Mouse (Mus musculus) retina, postnatal 1 day (tissue): ENCODE measurements around the gene Jag1.

ENCODE experiments used
- DNase-seq: peaks from one replicate; pipeline ENCODE4 v3.0.0-alpha.2; 2012

The Jag1 gene

DNA sequence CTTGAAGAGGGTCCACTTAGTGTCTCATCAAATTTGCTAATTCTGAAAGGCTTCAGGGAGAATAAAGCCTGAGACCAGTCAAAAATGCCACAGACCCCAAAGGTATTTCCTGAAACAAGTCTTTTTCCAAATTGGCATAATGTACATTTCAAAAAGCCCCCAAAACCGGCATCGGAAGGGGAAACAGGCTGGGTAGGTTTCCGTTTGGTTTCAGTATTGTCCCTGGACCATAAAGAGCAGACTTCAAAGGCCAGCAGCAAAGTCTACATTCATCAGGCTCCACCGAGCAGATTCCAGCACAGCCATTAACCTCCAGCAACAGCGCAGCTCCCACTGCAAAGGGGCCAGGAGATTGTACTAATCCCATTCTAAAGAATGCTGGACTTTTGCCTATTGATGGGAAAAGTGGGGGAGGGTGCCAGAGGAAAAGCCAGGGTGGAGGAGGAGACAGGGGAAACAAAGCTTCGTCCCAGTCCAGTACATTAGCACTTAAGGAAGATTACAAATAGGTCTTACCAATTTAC is 17.2 kb downstream of the Jag1 start:
- no peak for DNase-seq

DNA sequence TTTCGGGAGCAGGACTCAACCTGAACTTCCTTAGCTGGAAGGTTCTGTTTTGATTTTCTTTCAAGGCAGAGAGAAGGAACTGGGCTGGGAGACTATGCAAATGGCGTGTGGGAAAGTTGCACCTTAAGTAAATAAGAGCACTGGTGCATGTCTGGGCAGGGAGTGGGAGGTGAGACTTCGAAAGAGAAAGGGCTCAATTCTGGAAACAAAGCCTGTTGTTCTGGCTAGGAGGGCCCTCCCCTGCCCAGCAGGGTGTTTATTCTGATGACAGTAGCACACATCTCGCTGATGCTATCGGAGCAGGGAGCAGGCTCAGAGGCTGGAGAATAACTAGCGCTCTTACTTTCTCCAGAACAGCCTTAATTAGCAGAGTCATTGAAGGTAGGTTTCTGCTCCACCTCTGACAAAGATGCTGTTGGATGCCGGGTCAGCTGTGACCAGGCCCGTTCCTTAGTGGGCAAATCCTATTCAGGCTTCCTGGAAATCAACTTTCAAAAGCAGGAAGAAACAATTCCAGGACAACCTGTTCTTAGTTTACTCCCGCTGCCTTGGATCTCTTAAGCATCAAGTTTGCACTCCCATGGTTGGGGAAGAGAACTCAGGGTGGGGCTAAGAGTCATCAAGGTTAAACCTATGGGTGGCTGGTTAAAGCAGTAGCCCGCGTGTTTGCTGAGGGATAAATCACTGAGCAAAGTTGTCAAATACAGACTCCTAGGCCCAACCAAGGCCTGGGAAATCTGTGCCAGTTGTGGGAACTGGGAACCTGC is 18.0 kb downstream of the Jag1 start:
- peak; percentile 55 for DNase-seq

DNA sequence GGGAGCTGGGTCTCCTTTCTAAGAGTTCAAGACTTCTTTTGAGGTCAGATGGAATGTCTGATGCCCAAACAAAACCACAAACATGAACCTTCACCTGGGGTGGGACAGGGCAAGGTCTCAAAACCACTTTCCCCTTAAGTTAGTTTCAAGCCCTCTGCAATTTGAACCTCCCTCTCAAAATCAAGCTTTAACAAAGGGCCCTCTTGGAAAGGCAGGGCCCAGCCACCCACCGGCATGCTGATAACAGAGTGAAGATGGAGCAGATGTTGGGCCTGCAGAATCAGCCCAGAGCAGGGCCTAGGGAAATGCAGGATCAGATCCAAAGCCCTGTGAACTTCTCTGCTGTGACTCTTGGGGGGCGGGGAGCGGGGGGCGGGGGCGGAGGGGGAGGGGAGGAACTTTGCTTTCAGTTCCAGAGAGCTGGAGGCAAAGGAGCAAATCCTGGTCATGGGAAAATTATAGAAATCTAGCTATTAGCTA is 19.4 kb downstream of the Jag1 start:
- DNase-seq = no peak

DNA sequence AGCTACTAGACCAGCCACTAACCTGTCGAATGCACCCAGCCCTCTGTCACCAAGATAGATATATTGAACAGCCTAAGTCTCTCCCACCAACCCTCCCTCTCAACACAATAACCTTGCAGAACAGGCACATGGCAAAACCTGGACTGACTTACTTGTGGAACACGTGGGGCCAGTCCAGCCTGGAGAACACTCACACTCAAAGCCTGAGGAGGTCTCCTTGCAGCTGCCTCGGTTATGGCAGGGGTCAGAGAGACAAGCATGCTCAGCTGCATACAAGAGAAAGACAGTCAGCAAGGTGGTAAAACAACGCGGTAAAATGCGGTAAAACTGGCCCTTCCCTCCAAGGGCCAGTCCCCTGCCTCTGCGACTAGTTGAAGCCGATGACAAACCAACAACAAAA is 22.1 kb downstream of the Jag1 start:
- DNase-seq = no peak

DNA sequence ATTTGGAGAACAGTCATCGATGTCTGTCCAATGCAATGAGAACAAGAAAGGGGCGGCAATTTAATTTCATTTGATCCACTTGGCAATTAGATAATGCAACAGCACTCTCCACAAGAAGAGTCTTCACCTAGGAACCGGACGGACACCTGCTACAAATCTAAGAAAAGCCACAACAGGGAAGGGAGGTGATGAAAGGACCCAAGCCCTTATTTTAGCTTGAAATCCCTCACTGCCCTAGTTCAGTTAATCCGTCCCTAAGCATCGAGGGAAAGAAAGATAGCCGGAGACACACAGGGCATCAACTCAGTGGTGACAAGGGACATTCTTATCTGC is 23.2 kb downstream of the Jag1 start:
- DNase-seq = no peak

DNA sequence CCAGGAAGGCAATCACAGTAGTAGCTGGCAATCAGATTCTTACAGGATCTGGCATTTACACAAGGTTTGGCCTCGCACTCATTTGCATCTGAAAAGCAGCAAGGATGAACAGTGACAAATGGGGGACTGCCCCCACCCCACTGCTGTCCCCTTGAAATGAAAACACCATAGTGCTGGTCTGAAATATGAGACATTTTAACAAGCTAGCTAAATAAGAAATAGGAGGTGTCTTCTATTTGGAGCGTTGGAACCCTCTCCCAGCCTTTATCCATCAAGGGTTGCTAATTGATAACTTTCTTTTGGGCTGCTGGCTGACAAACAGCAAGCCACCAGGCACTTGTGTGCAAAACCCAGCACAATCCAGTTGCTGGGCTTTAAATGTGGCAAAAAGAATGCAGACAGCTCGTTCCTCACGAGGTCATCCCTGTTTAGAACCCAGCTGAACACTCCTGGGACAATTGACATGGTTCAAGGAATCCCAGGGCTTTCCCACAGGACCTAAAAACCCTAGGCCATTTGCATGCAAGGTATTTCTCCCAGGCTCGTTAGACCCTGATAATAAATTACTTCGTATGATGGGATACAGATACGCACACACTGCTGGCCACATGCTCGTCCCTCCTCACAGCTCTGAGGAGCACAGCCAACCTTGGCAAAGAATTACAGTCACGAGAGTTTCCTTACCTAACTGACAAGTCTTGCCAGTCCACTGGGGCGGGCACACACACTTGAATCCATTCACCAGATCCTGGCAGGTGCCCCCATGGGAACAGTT is 23.7 kb downstream of the Jag1 start:
- no peak for DNase-seq

DNA sequence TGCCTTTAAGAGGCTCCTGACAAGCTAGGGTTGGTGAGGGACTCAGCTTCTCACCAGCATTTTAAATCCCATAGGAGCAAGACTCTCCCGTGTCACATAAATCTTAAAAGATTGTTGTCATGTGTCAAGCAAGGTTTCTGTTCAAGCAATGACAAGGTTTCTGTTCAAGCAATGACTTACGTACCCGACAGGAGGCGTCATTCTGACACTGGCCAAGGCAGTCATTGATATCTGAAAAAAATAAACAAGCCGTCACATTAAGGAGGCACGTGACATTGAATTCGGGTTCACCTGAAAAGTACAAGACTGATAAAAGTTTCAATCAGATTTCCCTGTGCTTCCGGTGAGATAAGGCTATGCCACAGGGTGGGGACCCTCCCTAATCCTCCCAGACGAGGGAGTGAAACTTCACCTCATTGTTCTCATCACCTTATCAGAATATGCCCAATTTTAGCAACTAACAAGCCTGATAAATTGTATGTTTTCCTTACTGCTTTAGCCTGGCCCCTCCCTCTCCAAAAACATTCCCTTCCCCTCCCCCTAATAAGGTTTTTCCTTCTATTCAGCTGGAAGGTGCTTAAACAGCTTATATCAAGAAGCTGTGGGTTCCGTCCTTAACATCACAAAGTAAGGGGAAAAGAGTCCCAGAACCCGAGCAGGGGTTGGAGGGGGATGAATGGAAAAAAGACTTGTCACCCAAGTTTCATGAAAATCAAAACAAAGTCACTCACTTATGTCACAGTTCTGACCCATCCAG is 24.5 kb downstream of the Jag1 start:
- no peak for DNase-seq

DNA sequence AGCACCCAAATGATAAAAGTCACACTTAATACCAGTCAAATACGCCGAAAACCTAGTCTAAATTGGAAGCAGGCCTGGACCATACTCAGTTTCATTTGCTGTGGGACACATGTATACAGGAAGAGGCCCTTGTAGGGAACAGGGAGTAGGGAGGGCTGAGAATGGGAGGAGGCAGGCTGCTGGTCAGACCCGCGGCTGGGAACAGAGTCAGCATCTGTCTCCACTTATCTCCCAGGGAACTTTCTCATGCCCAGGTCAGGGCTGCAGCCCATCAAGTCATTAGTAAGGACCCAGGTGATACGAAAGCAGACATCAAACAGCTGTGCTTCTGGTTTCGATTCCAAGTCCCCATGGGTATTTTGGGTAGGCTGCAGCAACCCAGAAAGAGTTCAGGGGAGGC is 28.7 kb downstream of the Jag1 start:
- no peak for DNase-seq

DNA sequence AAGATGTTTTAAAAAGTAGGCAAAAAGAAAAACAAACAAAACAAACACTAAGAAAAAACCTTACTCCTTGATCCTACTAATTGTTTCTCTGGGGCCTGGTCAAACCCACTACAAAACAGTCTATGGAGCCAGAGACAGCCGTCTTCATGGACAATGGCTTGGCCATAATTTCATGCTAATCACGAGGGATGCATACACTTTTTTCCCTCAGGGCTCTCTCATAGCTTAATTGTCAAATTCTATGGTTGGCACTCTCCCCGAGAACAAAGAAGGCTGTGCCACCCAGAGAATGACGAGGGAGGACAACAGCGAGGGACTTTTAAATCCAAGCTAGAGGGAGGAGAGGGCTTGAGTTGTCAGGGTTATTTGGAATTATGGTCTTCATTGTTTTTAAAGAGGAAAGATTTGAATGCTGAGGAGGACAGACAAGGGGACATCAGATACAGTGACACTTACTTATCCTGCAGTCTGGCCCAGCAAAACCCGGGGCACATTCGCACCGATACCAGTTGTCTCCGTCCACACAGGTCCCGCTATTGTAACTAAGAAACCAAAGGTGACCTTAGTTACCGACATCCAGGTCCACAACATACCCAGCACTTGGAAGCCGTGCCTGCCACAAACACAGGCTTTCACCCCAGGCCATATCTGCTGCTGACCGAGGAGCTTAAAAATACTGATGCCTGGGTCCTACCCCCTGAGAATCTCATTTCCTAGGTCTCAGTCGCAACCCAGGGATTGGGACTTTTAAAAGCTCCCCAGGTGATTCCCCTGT is 29.6 kb downstream of the Jag1 start:
- peak; percentile 41 for DNase-seq

DNA sequence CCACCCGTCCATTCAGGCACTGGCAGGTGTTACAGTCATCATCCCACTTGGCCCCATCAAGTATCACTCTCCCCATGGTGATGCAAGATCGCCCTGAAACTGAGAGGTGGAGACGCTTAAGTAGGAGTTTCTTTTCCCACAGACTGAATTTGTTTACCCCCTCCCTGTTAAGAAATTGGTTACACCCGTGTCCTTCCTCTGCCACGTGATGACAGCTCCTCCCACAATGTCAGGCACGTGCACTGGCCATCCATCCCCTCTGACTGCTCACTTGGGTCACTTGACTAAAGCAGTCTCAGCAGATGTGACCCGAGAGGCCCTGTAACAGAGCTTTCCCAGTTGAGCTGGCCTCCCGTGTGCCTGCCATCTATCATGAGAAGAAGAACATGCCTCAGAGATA is 31.2 kb downstream of the Jag1 start:
- DNase-seq = no peak

DNA sequence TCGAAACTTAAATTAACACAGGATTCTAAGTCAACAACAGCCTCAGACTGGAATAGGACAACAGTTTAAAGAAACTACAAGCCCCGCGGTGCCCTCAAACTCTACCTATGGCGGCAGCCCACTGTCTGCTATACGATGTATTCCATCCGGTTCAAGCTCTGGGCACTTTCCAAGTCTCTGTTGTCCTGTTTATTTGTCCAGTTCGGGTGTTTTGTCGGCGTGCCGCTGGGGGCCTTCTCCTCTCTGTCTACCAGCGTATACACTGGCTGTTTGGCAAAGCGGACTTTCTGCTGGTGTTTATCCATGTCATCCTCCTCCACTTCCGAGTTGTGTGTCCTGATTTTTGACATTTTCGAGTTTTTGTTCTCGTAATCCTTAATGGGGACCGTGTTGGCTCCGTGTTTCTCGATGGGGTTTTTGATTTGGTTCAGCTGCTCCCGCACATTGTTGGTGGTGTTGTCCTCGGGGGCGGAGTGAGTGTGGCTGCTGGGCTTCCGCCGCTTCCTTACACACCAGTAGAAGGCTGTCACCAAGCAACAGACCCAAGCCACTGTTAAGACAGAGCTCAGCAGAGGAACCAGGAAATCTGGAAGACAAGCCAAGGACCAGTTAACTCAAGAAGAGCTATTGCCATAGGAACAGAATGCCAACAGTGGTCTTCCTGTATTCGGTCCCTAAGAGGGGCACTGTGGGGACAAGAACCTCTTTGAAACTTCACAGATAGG is 33.4 kb downstream of the Jag1 start:
- DNase-seq = no peak

DNA sequence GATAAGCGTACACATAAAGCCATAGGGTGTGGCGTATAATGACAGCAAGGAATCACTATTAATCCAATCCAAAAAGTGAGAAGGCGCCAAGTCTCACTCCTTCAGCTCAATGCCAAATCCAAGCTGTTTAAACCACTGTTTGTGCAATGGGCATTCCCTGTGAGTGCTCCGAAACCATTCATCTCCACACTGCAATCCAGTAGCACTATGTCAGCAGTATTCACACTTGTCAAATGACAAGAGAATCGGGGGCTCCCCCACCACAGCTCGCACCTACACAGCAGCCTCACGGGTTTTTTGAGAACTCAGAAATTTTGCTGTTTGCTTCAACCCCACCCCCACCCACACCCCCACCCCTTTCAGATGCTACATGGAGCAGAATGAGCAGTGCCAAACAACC is 35.4 kb downstream of the Jag1 start:
- DNase-seq = no peak

DNA sequence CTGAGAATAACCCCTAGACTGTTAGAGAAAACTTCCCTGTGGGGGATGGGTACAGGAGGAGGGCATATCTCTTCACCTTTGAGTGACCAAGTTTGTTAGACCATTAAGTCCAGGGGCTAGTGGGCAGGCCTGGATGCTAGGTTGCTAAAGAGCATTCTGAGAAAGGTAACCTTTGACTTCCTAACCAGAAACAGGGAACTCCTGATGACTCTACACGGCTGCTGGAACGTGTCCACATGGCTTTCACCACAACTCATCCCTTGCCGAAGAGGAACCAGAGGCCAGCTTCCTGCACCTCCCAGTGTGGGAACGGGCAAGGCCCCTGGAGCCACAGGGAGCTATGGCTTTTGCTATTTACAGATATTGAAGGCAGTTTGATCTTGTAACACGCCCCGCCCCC is 36.0 kb downstream of the Jag1 start:
- DNase-seq = no peak

DNA sequence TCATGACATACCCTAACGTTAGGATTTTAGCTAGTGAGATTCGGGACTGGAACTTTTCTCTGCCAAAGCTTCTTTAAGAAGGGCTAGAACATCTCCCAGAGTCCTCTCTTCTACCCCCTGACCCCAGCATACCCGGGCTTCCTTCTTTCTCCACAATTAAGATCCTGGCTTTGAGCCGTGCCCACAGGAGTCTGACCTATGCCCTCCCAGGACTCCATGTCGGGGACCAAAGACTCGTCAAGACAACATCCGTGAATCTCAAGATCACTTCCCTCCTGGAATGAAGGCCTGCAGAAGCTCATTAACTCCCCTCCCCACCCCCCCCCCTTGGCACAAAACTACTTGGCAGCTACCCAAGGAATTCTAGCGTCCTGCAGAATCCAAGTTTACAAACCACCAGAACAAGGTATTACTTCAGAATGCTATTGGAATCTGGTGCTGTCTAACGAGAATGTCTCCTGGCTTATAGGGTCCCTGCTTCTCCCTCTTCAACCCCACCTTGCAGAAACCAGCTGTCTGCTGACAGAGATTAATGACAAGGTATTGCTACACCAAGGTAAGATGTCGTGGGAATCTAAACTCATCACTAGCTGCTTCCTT is 36.6 kb downstream of the Jag1 start:
- peak; percentile 35 for DNase-seq

DNA sequence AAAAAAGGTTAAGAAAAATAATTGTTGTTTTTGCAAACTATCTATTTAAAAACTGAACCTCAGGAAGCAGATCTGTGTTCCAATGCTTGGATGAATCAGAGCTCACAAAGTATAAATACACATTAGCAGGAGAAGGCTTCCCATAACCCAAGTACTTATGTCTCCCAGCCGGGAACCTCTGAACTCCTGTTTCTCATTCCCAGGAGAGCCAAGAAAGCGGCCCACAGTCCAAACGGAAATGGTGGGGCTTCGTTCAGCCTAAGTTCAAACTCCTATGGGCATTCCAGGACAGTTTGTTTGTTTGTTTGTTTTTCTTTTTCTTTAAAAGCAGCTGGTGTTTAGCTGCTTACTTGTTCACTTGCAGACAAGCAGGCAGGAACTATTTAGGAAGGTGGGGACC is 37.7 kb downstream of the Jag1 start:
- no peak for DNase-seq

DNA sequence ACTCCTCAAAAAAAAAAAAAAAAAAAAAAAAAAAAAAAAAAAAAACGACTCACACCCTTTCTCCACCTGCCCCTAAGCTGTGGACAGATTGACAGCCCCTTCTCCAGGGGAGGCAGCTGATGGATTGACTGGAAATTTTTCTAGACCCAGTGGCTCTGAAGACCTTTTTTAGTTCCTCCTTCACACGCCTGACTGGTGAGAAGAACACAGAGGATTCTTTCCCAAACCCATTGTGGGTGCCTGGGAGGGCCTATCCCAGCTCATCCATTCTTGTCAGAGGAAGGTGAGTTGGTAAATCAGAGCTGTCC is 42.2 kb downstream of the Jag1 start:
- DNase-seq = no peak

DNA sequence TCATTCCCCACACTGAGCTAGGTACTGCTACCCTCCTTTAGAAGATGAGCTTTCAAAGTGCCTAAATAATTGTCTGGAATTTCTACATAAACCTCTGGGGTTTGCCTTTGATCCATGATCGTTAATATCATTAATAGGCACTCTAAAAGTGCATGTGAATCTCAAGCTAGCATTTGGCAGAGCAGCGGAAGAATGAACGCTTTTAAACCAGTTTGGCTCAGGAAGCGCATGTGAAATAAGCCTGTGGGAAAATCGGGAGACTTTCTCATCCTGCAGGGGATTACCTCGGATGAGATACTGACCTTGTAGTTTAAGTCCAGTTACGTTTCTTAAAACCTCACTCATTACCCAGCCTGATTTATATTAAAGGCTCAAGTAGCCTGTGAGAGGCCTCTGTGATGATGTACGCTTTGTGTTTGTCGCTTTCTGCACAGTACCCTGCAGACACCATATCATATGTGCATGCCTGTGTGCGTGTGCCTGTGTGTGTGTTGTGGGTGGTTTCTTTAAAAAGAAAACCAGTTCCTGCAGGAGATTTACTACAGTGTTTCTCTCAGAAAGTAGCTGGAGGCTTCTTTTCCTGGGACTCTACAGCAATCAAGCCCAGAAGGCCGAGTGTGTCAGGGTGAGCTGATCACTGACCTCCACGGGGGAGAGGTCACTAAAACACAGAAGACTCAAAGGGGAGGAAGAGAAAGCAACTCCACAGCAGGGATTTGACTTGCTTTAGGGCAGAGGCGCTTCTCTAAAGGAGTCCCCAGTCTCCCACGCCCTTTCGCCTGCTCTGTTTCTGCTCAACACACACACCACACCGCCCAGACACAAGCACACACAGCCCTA is 42.8 kb downstream of the Jag1 start:
- DNase-seq = no peak

DNA sequence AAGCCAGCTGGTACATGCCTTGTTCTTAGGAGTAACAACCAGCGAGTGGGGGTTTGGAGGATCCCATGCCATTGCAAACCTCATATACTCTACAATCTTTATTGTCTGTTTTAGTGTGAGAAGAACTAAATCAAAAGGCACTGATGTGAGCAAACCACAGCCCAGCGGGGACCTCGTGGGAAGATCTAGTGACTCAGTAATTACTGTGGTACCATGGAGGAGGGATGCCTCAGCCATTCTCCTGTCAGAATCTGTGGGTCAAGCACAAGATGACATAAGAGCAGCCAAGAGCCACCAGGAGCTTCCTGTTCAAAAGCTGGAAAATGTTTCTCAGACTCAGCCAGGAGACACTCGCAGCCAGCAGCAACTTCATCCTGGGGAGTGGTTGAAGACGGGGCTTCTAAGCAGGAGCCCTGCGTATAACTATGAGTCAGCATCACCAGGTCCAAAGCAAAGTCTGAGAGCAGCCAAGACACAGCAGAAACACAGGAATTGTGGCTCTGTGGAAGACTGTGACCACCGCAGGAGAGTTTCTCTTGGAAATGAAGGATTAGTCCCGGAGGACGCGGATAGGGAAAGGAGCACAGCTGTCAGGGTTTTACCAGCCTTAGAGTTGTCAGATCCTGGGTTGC is 48.8 kb downstream of the Jag1 start:
- no peak for DNase-seq

DNA sequence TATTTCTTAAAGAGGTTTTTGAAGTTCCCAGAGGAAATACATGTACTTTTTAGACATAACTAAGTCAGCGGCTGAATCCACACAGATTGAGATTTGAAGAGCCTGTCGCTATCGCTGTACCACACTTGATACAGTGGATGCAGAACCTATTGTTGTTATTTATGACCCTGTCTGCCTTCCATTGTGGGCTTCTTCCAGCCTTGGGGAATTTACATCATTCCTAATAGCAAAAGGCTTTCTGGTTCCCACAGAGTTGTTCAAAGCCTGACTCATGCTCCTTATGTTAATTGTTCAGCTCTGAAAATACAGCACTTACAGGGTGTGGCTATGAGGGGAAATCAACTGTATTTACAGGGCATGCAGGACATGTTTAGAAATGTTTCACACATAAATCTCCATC is 51.9 kb downstream of the Jag1 start:
- DNase-seq = no peak

DNA sequence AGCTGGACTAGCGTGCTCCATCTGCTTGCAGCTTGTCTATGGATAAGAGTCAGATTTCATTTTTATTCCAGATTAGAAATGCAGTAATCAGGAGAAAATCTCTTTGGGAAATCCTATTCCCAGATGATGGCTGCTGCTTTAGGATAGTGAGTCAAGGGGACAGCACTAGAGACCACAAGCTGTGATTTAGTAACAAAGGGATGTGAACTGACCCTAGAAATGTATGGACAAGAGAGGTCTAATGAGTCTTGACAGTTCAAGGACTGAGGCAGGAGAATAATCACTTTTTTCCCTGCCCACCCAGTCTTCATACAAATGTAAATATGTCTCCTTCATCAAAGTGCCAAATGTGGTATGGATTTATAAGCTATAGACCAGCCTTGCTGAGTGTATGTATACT is 52.6 kb downstream of the Jag1 start:
- DNase-seq = peak; percentile 50
